Mouse (Mus musculus) skeletal muscle tissue, adult 2 months (tissue): Measurements from ENCODE around the gene Hmgb1.
A peak's percentile ranks its signal among the peaks of the same experiment; 100 is the strongest.

Source experiments
- DNase-seq: peaks from one replicate; pipeline ENCODE4 v3.0.0-alpha.2; 2012; ENCODE audit warnings: low read depth, low spot score

The Hmgb1 gene

DNA sequence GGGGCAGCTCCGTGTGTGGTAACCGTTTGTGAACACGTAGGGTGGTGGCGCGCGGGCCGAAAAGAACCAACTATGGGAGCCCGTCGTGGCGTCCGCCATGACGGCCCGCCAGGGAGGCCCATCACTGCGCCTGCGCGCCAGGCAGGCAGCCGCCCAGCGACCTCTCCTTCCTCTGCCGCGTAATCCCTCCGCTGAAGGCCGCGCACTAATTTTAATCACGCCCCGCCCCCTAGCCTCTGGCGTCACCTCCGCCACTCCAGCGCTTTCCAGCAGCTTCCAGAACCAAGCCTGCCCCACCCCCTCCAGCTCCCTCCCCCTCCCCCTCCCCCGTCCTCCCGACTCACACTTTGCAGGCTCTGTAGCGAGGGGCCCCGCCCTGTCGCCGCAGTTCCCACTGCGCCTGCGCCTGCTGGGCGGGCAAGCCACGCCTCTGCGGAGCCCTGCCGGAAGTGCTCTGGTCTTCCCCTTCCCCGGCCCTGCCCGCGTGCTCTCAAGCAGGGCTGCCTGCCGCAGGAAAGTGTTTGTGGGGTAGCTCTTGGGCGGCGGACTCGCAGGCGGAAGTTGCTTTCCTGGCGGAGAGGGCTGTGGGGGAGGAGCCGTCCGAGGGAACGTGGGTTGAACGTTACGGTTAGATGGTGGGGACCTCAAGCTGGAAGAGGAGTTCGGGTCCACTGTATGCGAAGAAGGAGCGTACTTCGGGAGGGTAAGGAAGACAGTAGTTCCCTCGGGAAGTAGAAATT lies at the start of gene Hmgb1, which contains the start of gene Uspl1:
Gene Hmgb1 (minus strand): TSS at position 386 of the 740 bp plus-strand sequence.
Gene Uspl1 (plus strand): TSS at position 247 of the 740 bp plus-strand sequence.
- DNase-seq, result peak; percentile 100

DNA sequence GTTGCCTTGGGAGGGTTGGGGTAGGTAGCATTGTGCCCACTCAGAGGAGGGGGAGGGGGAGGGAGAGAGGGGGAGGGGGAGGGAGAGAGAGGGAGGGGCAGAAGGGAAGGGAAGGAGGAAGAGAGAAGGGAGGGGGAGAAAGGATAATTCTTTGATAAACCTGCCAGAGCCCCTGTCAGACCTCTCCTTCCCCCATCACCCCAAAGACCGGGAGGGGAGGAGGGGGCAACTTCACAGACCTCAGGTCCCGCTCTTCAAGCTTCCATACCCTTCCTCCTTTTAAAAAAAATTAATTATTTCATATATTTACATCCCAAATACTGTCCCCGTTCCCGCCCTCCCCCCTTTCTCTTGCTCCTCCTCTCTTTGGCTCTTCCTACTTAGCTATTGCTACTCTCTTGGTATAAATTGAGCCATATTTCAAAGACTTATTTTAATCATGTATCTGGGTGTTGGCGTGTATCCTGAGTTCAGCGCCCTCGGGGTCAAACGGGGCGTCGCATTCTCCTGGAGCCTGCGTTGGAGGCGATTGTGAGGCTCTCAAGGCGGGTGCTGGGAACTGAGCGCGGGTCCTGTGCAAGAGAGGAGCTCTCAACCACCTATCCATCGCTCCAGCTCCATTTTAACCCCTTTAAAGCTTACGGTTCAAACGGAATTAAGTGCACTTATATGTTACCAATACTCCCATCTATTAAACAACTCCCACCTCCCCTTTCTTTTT lies 45.5 kb upstream of the Hmgb1 start:
- no peak for DNase-seq

DNA sequence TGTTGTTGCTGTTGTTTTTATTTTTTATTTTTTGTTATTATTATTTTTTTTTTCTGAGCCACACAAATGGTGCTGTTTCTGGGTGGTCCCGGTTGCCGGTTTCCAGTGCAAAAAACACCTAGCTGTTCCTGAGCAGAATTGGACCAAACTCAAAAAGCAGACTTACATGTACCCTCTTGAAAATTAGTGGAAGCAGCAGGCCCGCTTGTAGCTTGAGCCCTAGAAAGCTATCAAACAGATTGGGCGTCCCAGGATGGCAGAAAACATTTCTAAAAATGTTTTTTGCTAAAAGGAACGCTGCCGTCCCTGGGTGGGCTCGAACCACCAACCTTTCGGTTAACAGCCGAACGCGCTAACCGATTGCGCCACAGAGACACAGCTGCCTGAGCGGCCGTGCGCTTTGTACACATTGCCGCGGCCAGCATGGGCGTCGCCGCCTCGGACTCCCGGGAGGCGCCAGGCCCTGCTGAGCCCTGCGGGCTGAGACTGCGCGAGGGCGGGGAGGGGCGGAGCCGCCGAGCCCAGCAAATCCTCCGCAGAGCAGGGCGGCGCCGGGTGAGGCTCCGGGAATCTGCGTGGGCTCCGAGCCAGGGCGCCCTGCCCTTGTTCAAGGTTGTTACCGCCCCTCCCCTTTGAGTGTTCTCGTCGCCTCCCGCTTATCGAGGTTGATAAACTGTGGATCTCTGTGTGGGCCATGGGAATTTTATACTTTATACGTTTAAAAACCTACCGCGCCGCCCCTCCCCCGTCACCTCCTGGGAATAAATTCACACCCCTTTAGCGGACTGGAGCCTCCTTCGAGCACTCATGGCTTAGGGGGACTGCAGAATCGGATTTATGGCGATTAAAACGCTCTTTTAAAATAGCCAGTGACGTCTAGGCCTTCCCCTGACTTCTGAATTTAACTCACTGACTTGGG lies 44.7 kb upstream of the Hmgb1 start:
- DNase-seq, result peak; percentile 99

DNA sequence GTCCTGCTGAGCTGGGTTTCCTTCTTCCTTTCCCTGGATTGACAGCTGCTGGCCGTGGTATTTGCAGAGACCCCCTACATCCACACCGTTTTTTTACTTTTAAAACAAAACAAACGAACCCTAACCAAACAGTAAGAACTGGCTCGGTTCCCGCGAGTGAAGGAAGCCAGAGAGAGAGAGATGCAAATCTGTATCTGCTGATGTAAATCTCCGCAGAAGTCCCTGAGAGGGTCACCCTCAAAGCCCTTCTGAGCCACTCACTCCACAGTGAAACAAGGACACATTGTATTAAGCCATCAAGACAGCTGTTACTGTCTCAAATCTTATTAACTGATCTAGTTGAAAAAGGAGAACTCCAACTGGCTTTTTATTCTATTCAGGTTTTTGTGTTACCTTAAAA lies 40.4 kb upstream of the Hmgb1 start:
- DNase-seq, result no peak

DNA sequence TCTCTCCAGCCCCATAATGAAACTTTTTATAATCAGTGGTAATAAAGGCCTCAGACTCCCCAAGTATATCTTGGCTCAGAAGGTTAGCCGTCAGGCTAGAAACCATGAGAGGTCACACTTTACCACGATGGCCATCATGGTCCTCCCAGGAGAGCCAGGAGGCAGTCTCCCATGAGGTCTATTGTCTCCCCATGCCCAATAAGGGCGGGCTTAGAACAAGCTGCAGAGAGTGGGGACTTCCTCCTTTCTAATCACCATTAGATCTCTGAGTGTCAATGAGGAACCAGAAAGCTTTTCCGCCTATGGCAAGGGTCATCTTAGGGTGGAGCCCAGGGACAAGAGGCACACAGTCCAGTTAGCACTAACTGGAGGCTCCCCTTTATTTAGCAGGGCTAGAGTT lies 37.1 kb upstream of the Hmgb1 start:
- DNase-seq, result no peak

DNA sequence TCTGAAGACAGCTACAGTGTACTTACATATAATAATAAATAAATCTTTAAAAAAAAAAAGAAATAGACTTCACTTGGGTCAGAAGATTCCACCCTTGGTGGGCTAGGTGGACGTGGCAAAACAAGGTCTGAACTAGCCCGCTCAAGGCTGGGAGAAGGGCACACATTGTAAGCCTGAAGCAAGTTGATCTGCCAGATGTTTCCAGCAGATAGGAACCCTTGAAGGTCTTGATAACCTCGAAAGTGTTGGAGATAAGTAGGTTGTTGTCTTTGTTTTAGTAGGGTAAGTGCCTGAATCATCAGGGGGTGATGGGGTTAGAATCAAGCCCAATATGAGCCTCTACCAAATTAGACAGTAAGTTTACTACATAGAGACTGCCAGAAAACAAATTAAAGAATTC lies 35.2 kb upstream of the Hmgb1 start:
- DNase-seq, result no peak

DNA sequence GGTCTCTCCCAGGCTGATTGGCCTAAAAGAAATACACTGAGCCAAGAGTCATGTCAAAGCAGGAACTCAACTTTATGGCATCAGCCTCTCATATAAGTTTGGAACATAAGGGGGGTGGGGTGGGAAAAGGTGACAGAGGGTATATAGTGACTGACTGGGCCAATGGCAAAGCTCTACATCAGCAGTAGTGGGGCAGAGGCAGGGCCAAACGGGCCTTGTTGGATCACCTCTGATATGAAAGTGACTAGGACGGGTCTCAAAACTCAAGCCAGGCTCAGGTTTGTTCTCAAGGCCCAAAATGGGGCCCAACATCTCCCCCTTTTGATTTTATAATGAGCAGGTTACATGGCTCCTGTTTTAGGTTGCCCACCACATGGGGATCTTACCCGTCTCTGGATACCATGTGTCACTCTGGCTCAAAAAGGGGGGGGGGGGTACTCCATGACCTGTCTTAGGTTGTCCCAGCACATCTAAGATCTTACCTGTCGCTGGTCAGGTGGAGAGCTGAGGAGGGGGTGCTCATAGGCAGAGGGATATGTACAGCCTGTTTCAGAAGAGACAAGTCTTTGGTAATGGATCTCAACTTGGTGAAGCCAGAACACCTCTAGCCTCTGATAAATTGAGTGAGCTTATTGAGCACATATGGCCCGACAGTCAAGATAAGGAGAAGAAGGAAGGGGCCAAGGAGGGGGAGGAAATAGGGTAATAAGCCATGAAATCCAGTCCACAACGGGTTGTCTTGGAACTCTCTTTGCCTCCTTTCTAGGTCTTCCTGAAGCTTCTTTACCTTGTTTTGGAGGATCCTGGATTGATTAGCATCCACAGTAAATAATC lies 33.5 kb upstream of the Hmgb1 start:
- DNase-seq, result no peak

DNA sequence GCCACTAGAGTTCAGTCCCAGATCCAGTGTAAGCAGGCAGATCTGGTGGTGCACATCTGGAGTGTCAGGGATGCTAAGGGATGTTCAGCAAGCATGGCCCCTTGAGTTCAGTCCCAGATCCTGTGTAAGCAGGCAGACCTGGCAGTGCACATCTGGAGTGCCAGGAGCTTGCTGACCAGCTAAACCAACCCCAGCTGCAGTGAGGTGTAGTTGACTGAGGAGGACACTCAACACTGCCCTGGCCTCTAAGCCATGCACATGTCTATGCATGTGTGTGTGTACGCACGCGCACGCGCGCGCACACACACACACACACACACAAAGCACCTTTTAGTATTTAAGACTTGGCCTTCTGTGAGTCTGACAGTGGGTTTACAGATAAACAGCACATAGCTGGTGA lies 31.3 kb upstream of the Hmgb1 start:
- DNase-seq, result no peak

DNA sequence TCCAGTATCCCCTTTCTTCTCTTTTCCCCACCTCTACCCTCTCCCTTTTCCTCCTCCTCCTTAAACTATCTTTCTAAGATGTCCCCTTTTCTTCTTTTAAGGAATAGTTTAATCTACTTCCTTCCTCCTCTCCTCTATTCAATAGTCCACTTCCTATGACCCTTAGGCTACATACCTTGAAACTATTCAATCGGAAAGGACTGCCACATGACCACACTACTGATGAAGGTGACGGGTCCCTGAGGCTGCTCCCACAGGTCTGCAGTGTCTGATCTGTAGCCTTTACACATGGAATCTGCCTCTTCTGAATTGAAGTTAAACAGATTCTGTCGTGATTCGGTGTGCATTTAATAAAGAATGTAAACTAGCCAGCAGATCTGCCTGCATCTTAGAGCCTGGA lies 28.5 kb upstream of the Hmgb1 start:
- no peak for DNase-seq

DNA sequence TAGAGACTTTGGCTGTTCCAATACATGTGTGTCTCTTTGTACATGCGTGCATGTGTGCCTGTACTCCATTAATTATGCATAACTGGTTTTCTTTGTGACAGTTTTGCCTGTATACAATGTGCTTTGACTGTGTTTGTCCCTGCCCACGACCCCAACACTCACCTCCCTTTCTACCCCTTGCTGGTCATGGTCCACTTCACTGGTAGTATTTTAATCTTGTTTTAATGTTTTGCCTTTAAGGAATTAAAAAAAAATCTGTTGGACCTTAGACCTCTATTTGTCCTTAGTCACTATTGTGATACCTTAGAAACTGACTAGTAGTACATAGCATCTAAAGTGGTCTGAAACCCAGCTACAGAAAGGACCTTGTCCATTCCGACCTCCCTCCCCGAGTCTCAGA lies 26.8 kb upstream of the Hmgb1 start:
- DNase-seq, result no peak

DNA sequence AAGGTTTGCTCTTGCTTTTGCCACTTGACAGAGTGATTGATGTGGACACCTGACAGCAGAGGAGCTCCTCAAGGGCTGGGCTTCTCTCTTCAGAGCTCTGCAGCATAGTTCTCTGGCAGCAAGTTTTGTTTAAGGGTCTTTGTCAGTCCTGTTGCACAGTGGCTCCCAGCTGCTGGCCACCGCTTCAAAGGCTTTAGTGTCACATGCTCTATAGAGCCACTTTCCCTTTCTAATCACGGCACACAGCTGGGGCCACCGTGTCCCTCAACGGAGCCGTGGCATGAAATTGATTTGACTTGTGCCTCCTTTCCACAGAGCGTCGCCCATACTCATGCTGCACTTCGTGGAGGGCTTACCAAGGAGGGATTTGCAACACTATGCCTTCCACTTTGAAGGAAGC lies 25.0 kb upstream of the Hmgb1 start:
- DNase-seq, result no peak

DNA sequence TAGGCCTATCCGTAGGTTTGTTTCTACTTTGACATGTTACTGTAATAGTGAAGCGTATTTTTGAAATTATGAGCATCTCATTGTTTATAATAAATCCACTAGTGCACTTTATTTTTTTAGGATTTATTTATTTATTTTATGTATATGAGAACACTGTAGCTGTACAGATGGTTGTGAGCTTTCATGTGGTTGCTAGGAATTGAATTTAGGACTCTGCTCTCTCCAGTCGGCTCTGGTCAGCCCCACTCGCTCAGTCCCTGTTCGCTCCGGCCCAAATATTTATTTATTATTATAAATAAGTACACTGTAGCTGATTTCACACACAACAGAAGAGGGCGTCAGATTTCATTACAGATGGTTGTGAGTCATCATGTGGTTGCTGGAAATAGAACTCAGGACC lies 24.5 kb upstream of the Hmgb1 start:
- no peak for DNase-seq

DNA sequence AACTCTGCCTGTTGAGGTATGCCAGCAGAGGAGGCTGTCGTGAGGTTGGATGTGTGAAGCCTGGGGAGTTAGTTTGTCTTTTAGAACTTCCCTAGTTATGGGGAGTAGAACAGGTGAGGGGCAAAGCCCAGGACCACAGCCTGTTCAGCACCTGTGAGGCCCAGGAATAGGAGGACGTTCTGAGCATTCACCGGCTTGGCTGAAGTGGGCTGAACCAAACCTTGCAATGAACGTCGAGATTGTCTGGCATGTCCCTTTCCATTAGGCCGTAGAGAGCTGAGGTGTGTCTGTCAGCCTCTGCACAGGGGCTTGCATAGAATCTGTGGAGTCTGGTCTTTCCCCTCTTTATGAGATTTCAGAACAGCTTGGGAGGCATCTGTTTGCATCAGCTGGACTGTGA lies 23.4 kb upstream of the Hmgb1 start:
- DNase-seq, result no peak

DNA sequence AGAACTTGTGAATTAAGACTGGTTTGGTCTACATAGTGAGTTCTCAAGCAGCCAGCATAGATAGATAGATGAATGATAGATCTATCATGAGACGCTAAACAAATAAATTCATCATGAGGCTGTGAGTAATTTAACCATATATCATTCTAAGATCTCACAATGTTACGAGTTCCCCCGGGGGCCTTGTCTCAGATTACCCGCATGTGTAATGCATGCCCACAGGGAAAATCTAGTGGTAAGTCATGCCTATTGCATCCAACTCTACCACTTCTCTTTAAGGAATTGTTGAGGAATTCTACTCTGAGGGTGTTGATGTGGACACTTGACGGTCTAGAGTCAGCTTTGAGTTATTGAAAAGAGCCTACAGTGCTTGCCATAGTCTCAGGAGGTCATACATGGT lies 22.0 kb upstream of the Hmgb1 start:
- no peak for DNase-seq

DNA sequence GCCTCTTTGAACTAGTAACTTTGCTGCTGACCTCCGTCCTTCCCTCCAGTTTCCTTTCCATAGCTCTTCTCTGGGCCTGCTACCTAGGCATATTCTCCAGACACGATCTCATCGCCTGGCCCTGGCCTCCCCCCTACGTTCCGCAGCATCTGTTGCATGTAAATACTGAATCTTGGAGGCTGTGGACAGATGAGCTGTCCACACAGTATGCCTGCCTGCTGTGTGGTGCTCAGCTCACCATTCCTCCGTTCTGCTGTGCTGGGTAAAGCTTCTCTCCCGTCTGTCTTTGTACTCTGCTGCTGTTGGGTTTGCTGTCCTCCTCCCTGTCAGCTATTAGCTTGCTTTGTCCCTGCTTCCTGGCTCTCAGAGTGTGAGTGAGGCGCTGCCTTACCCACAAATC lies 21.0 kb upstream of the Hmgb1 start:
- no peak for DNase-seq

DNA sequence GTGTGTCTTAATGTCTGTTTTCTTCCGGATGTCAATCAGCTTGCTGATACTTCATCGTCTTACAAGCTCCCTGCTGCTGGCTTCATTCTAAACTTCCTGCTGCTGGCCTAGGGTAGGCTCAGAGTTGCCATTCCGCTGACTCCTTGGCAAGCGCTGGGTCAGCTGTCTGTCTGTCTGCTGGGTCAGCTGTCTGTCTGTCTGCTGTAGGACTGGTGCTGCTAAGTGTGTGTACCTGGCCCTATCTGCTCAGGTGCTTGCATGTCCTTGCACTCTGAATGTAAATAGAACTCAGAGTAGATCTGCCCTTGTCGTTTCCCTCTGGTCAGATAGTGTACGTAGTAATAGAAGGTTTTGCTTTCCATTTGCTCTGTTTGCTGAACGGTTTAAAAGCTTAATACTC lies 20.5 kb upstream of the Hmgb1 start:
- no peak for DNase-seq

DNA sequence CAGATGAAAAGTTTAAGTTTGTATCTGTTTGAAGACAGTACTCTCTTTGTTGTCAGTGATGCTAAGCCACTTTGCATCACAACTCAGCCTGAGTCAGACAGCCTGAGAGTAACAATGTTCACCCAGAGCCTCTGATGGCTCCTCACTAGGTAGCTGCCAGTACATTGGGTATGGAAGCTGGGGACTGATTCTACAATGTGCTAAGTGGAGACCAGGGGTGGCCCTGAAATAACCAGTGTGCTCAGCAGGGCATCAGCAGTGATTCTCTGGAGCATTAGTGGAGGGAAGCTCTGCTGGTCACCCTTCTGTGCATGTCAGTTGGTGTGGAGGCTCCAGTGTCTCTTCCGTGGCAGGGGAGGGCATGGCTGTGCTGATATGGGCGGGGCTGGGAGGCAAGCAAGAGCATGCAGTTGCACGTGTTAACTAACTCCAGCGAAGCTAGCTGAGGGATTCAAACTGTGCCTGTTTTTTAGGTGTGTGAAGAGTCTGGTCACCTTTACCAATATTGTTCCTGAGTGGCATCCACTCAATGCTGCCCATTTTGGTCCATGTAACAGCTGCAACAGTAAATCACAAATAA lies 19.6 kb upstream of the Hmgb1 start:
- DNase-seq, result no peak

DNA sequence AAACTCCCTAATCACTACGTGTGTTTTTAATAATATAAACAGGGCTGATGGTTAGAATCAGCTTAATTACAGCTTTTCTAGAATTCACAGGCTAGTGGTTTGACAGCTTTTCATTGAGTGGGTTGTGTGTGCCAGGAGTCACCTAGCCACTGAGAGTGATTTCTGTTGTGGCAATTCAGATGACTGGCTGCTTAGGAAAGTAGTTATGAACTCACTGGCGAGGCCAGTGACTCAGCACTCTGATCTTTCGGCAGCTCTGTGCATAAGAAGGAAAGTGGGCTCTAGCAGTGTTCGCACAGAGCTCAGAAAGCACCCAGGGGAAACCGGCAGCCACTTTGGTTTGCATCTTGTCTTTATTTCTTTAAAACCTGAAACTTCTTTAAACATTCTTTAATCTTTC lies 18.7 kb upstream of the Hmgb1 start:
- DNase-seq, result peak; percentile 46

DNA sequence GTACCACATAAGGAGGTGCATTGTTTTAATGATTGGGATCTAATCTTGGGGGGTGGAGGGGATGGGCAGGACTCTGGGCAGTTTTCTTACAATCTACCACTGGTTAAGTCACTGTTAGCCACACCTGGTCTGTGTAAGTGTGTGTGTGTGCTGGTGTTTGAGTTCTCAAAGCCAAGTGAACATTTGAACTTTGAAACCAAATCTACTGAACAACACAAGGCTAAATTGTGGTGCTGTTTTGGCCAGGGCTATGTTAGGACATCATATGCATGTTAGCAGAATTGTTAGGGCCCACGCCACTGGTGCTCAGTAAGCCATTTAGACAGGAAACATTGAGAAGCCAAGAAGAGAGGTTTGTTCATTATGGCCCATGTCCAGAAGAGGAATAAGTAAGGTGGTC lies 14.5 kb upstream of the Hmgb1 start:
- no peak for DNase-seq

DNA sequence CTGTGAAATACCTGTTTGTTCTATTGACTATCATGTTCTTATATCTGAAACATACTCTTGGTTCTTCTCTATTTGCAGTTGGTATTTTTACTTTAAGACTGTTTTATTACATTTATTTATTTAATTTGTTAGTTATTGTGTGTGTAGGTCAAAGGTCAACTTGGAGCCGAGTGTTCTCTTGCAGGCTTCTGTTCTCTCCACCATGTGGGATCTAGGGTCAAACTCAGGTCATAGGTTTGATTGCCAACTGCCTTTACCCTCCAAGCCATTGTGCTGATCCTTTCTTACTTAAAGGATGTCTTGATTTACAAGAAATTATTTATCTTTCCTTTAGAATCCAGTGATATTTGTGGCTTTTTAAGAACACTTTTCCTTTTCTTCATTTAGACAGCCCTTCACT lies 12.3 kb upstream of the Hmgb1 start:
- no peak for DNase-seq

DNA sequence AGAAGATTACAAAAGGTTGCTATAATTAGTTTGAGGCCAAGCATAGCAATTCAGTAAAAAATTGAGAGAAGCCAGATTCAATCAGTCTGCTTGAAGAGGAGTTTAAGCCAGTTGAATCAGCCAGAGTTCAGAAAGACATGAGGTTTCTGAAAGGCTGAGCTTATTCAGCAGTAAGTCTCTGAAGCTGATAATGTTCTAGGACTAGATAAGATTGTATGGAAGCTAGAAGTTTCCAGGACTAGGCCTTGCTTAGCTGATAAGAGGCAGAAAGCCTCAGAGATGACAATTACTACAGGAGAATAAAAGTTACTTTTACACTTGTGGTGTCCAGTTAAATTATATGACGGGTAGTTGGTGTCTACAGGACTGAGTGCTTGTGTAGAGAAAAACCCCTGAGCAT lies 5.9 kb upstream of the Hmgb1 start:
- no peak for DNase-seq
